Mouse (Mus musculus): ENCODE measurements around the gene Arpc4. TPM values are rescaled to one million over a fixed set of nuclear protein-coding genes. Genes with fewer than 3 reads are reported as not detected.

Arpc4 gene
- total and polyA plus RNA-seq, 3 experiments = 150 to 314 (median 202) TPM

DNA sequence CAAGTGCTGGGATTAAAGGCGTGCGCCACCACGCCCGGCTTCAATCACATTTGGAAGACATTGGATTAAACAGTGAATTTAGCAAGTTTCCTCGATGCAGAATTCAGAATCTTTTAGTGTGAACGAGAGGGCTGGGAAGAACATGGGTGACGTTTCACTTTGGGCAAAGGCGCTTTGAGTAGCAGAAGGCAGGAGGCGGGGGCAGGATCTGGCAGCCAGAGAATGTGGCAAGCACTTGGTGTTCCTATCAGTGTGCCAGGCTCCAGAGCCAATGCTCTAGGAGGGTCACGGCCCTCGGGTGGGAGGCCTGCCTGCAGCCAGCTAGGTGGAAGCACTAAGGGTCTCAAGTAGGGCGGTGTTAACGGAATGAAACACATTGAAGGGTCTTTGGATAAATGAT is 24.2 kb downstream of the Arpc4 start:
- no peak for TF ChIP-seq KAT2A (IDR thresholded peaks at IDR 0.05; ENCODE audit: insufficient replicate concordance, low read length)
- TF ChIP-seq NELFE (IDR thresholded peaks at IDR 0.05; ENCODE audit: low read depth, low read length) = no peak
- no peak for TF ChIP-seq MAZ (IDR thresholded peaks at IDR 0.05; ENCODE audit: low read depth, low read length)
- no peak for TF ChIP-seq RCOR1 (conservative IDR thresholded peaks at IDR 0.05; ENCODE audit: low read depth, low read length)
- TF ChIP-seq E2F4 (IDR thresholded peaks at IDR 0.05; ENCODE audit: insufficient replicate concordance, low read depth, low read length) = no peak
- no peak for TF ChIP-seq MAX (IDR thresholded peaks at IDR 0.05; ENCODE audit: low read length)
- no peak for TF ChIP-seq ELF1 (IDR thresholded peaks at IDR 0.05; ENCODE audit: low read depth, low read length)
- no peak for TF ChIP-seq CHD2 (IDR thresholded peaks at IDR 0.05; ENCODE audit: low read length)
- TF ChIP-seq NRF1 (IDR thresholded peaks at IDR 0.05; ENCODE audit: low read depth, low read length) = no peak
- TF ChIP-seq TBP (conservative IDR thresholded peaks at IDR 0.05; ENCODE audit: low read depth, low read length) = no peak
- no peak for TF ChIP-seq MAFK (IDR thresholded peaks at IDR 0.05; ENCODE audit: insufficient replicate concordance, low read length)
- TF ChIP-seq ZNF384 (IDR thresholded peaks at IDR 0.05; ENCODE audit: low read depth, low read length) = no peak
- no peak for TF ChIP-seq MYC (IDR thresholded peaks at IDR 0.05; ENCODE audit: low read depth, low read length)
- no peak for TF ChIP-seq GABPA (IDR thresholded peaks at IDR 0.05; ENCODE audit: insufficient replicate concordance, low read depth, low read length)
- no peak for TF ChIP-seq PAX5 (IDR thresholded peaks at IDR 0.05; ENCODE audit: low read length)
- no peak for TF ChIP-seq CHD1 (IDR thresholded peaks at IDR 0.05; ENCODE audit: low read depth, low read length)
- TF ChIP-seq CTCF (conservative IDR thresholded peaks at IDR 0.05 in 1 of 2, IDR thresholded peaks at IDR 0.05 in 1 of 2; ENCODE audit: low read depth in 2 of 2, low read length in 2 of 2) = no peak
- TF ChIP-seq USF2 (conservative IDR thresholded peaks at IDR 0.05; ENCODE audit: low read depth, low read length) = no peak
- Histone ChIP-seq H3K79me2 (replicated peaks; ENCODE audit: control insufficient read depth, extremely low read depth, insufficient read depth, poor library complexity, severe bottlenecking) (no peaks in the 10 kb centered on the region), H3K4me3 (replicated peaks in 1 of 3; ENCODE audit: low read depth in 2 of 3, low read length in 2 of 3, poor library complexity in 1 of 3) (no peak overlapping the region), H3K27ac (ENCODE audit: insufficient read depth, low read depth) (no peak overlapping the region), H3K9me3 (replicated peaks; ENCODE audit: low read length) (no peaks in the 10 kb centered on the region), H3K9ac (ENCODE audit: insufficient read depth, low read depth) (no peak overlapping the region), H3K4me2 (ENCODE audit: insufficient read depth, low read depth, poor library complexity, severe bottlenecking) (no peak overlapping the region), H3K27me3 (replicated peaks) (no peaks in the 10 kb centered on the region), H3K36me3 (replicated peaks in 1 of 2; ENCODE audit: control insufficient read depth in 1 of 2, insufficient read depth in 1 of 2, low read length in 1 of 2) (peaks cover 81 to 96% of the 10 kb centered on the region in 2 experiments), H3K4me1 (ENCODE audit: control insufficient read depth in 1 of 2, insufficient read depth in 2 of 2) (no peaks in the 10 kb centered on the region)
- no peak for DNase-seq (ENCODE audit: extremely low read depth)
- in situ Hi-C loops (cut with MboI; ENCODE audit: low pct_ligation_motif_present, low pct_unique_long_range_greater_than_20kb, low sequenced_read_pairs) (no loop called here), dilution Hi-C loops (cut with MboI; ENCODE audit: extremely low pct_ligation_motif_present, extremely low pct_unique_long_range_greater_than_20kb, low sequenced_read_pairs) (no loop called here)

DNA sequence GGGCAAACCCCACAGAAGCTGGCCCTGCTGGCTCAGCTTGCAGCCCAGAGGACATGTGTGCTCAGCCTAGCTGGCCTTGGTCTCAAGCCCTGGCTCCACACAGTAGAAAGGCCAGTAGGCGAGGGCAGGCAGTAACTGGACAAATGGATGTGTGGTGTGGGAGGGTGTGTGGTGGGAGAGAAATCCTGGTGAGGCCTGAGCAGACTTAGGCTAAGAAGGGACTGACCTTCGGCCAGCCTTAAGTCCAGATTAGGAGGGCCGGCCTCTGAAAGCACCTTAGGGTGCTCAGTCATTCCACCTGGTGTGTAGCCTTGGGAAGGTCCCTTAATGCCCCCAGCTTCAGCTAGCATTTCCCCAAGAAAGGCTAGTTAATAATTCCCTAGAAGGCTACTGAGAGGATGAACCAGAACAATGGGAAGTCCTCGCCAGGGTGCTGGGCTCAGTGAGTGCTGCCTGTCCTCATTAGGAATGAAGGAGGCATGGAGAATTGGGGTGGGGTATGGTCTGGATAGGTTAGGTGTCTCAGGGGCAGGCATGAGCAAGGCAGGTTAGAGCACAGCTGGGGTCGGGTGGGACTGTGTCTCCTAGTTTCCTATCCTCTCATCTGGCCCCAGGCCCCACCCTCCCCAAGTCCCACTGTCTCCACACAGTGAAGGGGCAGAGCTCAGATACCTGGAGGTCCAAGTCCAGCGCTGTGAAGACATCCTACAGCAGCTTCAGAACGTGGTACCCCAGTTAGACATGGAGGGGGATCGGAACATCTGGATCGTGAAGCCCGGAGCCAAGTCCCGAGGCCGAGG is 26.9 kb downstream of the Arpc4 start:
- no peak for DNase-seq (ENCODE audit: extremely low read depth)

More for the DNA sequence above, 26.9 kb downstream of the Arpc4 start:
- no peak for TF ChIP-seq MYC (IDR thresholded peaks at IDR 0.05; ENCODE audit: low read depth, low read length)
- TF ChIP-seq JUND (conservative IDR thresholded peaks at IDR 0.05; ENCODE audit: low read depth, low read length) = no peak
- Histone ChIP-seq H3K9ac (ENCODE audit: insufficient read depth, low read depth) (no peak overlapping the region), H3K4me1 (ENCODE audit: control insufficient read depth in 1 of 2, insufficient read depth in 2 of 2) (peaks cover 4 to 12% of the 10 kb centered on the region in 2 experiments; a peak in 3 of 4 replicates), H3K27ac (ENCODE audit: insufficient read depth, low read depth) (no peak overlapping the region), H3K4me2 (ENCODE audit: insufficient read depth, low read depth, poor library complexity, severe bottlenecking) (no peak overlapping the region), H3K4me3 (replicated peaks in 1 of 3; ENCODE audit: low read depth in 2 of 3, low read length in 2 of 3, poor library complexity in 1 of 3) (no peak overlapping the region), H3K79me2 (replicated peaks; ENCODE audit: control insufficient read depth, extremely low read depth, insufficient read depth, poor library complexity, severe bottlenecking) (no peaks in the 10 kb centered on the region), H3K27me3 (replicated peaks) (no peaks in the 10 kb centered on the region), H3K9me3 (replicated peaks; ENCODE audit: low read length) (no peaks in the 10 kb centered on the region), H3K36me3 (replicated peaks in 1 of 2; ENCODE audit: control insufficient read depth in 1 of 2, insufficient read depth in 1 of 2, low read length in 1 of 2) (peaks cover 76 to 95% of the 10 kb centered on the region in 2 experiments)
- dilution Hi-C loops (cut with MboI; ENCODE audit: extremely low pct_ligation_motif_present, extremely low pct_unique_long_range_greater_than_20kb, low sequenced_read_pairs) = no loop called here
- in situ Hi-C loops (cut with MboI; ENCODE audit: low pct_ligation_motif_present, low pct_unique_long_range_greater_than_20kb, low sequenced_read_pairs) = no loop called here
